Mouse (Mus musculus) kidney, adult 9 months (tissue): ENCODE results near the gene Xrra1.
"Not testable (repeated sequence)": the region's sequence is repeated elsewhere in the genome, so short reads cannot be mapped to it uniquely, and the experiment has no call there.

ENCODE experiments used
- DNase-seq: peaks from one replicate; pipeline ENCODE4 v3.0.0; 2022

Xrra1 gene

DNA sequence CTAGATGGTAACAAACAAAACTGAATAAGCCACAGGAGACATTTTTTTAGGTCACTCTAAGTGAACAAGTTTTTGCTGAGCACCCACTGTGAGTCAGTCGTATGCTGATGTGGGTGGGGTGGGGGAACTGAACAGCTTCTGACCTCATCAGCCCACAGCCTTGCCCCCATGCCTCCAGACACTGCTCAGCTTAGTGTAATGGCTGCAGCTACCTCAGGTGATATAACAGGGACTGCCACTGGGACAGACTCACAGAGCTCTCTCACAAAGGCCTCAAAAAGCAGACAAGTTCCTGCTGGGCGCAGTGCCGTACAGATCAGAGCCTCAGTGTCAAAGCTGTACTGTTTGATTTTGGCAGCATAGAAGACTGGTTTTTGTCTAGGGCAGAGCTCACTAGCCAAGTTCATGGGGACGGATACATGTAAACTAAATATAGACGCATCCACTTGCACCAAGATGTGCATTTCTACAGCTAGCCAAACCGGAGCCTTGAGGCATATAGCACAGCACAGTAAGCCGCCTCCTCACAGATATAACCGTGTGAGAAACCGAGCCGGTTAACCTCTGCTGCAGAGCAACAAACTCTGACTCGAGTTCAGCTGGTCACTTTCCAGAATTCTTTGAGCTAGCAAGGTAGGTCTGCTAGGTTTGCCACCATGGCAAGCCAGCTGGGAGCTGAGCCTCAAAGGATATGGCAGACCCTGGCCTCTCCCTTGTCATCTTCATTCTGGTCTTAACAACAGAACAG is 44.2 kb downstream of the Xrra1 start:
- no peak for DNase-seq

DNA sequence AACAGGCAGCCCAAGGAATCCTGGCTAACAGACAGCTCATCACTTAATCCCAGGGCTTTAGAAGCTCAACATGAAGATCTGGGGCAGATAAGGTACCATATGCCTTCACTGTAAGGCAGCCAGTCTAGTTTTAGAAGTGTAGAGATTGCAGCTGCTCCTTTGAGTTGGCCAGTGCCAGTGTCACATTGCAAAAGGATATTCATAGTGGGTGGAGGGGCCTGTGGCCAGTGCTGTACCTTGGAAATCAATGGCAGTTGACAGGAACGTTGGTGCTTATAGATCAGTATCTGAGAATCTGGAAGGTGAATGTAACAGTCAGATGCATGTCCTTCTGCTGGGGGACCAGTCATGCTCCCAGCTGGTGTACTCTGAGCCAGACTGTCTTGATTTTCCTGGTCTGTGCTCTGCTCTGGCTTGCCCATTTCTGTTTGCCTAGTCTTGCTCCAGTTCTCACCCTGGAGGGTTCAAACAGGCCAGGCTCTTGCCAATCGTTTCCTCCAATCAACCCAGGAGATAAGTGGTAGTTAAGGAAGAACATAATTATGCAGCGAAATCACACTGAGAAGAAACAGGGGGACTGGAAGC is 45.6 kb downstream of the Xrra1 start:
- DNase-seq, result no peak

DNA sequence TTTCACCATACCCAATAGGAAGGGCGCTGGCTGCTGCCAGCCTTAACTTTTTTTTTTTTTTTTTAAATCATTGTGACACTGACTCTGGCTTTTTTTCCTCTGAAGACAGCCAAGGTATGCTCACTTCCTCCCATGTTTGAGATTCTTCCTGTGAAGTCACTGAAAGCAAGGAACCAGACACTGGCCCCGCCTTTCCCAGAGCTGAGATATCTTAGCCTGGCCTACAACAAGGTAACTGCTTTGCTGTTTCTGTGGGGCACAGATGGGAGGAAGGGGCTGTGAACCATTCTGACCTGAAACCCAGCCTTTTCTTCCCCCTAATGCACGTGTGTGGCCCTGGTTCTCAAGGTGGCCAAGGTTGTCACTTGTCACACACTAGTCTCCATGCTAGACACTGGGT is 47.4 kb downstream of the Xrra1 start:
- DNase-seq, result no peak

DNA sequence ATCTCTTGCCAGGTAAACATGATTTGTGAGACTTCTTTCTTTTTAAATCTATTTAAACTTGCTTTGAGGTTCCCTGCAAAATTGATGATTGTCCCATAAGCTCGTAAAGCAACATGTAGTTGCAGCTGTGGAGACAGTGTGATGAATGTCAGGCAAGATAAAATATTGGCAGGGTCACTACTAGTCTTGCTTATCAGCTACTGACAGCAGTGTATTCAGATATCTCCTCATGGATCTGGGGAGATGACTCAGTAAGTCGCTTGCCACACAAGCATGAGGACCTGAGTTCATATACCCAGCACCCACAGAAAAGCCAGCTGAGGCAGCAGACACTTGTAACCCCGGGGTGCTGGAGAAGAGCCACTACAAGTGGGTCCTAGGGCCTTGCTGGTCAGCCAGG is 48.5 kb downstream of the Xrra1 start:
- DNase-seq, result no peak

DNA sequence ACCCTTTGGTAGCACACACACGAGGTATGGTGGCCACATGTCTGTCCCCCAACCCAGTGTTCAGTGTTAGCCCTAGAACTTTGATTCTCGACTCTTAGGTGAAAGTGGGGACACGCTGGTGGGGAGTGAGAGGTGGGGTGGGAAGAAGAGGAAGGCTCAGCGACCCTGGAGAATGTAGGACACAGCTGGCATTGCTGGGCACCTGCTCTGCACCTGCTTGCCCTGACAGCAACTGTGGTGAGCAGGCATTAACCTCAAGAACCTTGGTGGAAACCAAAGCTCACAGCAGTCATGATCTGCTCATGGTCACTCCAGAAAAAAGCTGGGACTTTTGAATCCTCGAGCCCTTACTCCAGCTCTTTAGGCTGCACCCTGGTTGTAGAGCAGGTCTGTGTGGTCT is 52.1 kb downstream of the Xrra1 start:
- DNase-seq, result no peak

DNA sequence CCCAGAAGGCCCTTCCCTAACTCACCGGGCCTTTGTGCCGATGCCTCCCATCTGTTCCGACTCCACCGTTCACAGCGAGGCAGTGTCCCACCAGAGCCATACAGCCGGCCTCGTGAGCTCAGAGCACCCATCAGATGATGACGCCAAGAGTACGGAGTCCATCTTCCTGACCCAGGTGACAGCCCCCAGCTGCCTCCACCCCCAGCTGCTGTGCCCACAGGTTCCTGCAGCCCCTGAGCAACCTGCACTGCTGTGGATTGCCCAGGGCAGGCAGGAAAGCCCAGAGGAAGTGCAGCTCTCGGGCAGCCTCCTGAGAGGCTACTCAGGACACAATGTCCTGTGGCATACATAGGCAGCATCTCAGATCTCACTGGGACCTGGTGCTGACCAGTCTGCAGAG is 55.4 kb downstream of the Xrra1 start:
- no peak for DNase-seq

DNA sequence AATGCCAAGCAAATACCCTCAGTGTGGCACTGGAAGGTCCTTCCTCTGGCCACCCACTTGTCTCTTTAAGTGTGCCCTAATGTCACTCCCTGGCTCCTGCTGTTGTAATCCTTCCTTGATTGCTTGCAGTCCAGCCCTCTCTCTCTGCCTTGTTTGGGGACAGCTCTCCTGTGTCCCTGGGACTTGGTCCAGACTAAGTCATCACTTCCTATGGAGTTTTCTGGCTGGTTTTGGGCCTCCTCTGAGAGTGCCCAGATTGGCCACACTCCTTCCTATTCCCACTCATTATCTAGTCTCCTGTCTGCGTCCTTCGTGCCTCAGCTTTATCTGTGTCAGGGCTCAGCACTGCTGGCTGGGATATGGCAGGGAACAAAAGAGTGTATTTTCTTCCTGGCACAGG is 56.6 kb downstream of the Xrra1 start:
- no peak for DNase-seq

DNA sequence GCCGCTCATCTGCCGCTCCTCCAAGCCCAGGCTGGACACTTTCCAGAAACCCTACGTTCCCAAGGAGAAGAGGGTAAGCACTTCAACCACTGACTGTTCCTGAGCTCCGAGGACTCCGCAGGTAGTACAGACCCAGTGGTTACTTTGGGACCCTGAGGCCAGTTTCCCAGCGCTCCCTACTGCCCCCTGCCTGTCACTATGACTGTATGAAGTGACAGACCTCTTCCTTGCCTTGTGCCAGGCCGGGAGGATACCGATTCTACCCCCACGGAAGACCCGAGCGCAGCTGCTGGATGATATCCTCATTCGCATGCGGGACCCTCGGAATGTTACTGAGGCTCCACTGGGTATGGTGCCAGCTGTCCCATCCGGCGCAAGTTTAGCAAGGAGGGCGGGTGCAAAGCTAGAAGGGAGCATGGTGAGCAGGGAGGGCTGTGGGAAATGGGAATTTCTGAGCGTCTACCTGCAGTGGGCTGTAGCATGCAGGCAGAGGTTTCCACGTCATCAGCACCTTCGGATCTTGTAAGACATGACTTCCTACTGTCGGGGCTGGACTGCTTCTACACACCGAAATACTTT is 57.9 kb downstream of the Xrra1 start:
- peak; percentile 30 for DNase-seq

DNA sequence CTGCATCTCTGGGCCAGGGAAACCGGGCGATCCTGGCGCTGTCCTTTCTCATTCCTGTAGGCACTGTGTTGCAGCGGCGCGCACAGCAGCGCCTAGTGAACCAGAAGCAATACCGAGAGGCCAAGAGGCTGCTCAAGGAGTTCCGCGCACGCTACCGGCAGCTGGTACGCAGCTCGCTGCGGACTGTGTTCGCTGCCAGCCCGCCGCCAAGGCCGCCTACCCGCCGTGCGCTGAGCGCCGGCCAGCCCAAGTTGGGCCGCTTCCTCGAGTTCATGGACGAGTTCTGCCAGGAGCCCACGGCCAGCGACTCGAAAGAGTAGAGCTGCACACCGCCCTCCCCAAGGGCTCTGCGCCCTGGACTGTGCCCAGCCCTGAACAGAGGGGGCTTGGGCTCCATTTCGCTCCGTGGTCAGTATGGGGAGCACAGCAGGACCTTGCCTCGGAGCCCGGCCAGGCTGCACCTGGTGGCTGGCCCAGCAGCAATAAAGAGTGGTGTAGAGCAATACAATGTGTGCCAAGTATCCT is 58.5 kb downstream of the Xrra1 start:
- peak; percentile 21 for DNase-seq

DNA sequence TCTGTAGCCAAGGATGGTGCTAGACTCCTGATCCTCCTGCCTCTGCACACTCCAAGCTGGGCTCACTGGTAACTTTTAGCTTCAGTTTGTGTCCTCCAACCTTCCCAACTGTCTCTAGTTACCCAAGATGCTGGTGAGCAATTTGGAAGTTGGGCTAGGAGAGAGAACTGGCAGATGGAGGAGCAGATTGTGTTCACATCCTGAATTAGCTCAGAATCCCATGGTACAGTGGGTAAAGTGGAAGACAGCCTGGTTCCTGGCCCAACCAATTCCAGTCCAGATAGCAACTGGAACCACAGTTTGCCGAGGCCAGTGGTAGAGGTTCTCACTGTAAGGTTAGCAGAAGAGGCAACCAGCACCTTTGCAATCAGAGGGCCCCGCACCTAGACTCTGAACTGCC is 60.2 kb downstream of the Xrra1 start:
- DNase-seq, result no peak

DNA sequence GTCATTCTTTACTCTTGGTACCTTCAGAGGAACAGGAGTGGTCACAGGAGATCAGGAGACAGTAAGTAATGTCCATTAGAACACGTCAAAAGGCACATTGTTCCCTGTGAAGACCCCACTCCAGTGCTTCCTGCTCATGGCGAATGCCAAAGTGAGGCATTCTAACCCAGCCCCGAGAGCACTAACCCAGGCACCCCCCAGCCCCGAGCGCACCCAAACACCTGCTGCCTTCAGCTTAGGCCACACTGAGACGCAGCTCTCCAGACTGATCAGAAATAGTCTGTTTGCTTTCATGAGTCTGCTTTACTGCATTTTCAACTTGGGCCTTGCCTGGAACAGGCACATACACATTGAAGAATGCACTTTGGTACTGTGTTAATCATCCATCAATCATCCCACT is 61.1 kb downstream of the Xrra1 start:
- no peak for DNase-seq

DNA sequence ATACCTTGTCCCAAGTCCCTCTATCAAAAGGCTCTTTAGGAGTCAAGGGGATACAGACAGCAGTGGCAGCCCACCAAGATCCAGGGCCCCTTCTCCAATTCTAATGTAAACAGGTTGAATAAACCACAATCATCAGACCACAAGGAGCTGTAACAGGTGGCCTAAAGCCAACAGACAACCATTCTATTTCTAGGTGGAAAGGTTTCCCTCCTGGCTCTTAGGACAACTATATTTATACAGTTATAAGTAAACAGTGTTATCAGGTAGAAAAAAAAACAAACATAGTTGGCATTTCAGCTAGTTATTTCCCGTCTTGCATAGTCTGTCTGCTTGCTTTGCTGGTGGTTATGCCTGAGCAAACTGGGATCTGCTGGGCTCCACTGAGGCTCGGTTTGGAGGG is 61.5 kb downstream of the Xrra1 start:
- no peak for DNase-seq

DNA sequence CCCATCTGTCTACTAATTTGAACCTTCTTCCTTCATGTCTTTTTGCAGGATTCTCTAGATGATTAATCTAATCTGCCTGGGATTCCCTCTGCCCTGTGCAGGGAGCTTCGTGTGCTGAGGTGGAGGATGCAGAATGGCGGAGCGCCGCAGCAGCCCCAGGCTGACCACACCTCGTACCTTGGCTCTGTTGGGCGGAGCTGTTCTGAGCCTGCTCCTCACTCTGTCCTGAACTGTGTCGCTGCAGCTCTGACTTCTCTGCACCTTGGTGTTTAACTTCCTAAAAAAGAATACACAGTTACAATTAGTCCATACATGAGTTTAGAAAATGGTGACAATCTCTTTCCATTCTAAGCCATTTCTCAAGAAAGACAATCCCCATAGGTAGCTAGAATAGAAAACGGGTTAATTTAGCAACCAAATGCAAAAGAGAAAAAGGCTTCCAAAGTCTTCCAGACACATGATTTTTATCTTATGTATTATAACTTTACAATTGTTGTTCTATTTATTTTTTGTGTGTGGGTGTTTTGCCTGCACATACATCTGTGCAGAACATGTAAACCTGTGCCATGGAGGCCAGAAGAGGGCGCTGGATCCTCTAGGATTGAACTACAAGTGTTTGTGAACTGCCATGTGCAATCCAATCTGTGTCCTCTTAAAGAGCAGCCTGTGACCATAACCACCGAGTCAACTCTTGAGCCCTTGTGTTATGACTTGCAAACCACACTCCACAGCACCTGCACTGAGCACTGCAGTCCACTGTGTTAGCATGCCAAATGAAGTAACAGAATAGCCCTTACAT is 68.2 kb downstream of the Xrra1 start:
- DNase-seq, result peak; percentile 84

DNA sequence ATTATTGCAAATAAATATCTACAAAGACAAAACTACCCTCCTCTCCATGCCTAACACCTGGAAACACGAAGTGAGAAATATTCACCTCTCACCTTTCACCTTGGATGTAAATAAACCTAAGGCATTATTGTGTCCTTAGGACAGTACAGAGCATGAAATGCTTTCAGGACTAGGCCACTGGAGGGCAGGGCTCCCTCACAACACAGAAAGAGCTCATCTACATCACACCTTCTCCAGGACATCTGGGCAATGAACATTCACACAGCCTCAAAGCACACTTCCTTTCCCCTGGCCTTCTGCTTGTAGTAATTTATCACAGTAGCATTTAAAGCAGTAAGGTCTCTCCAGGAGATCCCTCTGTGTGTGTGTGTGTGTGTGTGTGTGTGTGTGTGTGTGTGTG is 76.8 kb downstream of the Xrra1 start:
- DNase-seq, result peak; percentile 30

DNA sequence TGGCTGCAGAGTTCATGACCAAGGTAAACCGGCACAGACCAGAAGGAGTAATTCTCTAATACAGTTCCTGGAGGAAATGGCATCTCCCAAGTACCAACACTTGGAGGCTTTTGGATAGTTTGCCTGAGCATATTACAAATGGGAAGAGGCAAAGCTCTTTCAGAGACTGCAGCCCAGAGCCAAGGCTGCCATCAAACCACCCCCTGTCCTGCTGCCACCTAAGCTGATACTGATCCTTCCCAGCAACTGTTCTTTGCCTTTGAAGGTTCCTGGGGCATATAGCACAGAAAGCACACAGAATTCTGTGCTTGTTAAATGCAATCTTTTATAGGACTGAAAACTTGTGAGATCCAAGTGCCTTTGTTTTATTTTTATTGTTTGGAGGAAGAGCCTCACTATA is 81.8 kb downstream of the Xrra1 start:
- DNase-seq, result no peak

DNA sequence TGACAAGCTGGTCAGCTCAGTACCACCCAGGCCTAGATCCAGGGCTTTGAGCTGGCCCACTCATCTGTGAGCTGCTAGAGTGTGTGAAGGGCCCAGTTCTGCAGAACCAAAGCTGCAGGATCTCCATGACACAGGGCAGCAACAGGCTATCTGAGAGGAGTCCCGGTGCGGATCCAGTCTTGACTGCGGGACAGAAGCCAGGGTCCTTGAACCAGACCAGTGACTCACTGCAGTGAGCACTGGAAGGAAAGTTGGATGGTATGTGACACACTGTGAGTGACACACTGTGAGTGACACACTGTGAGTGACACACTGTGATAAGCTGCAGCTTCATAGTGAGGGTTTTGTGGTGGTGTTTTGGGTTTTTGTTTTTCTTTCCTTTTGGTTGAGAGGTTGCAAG is 85.6 kb downstream of the Xrra1 start:
- no peak for DNase-seq

DNA sequence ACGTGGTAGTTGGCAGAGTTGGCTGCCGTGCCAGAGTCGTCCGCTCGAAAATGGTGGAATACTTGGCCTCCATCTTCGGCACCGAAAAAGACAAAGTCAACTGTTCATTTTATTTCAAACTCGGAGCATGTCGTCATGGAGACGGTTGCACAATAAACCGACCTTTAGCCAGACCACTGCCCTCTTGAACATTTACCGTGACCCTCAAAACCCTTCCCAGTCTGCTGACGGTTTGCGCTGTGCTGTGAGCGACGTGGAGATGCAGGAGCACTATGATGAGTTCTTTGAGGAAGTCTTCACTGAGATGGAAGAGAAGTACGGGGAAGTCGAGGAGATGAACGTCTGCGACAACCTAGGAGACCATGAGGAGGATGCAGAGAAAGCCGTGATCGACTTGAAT is 86.1 kb downstream of the Xrra1 start:
- not testable (repeated sequence) for DNase-seq

DNA sequence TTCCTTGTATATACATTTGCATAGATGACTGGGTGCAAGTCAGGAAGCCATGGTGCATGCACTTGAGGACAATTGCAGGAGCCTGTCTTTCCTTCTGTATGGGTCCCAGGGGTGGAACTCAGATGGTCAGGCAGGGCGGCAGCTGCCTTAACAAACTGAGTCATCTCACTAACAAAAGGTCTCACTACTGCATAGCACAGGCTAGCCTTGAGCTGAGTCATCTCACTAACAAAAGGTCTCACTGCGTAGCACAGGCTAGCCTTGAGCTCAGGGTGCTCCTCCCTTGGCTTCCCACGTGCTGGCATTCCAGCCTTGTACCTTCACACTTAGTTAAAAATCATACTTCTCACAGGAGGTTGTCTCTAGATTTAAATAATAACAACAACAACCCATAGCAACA is 87.0 kb downstream of the Xrra1 start:
- DNase-seq, result no peak

DNA sequence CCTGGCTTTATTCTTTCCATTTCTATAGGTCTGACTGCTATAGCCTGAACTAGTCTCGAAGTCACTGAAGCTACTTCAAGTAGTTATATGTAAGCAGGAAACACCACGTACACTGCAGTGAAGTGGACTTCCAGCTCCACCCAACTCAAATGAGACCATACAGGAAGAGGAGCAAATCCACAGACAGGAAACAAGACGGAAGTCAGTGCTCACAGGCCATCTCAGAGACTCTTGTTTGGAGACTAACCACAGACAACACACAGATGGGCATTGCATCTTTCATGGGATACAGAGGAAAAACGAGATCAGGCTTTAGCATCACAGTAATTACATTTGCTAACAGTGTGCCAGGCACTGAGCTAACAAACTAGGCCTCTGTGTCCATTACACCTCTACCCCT is 87.4 kb downstream of the Xrra1 start:
- DNase-seq, result no peak

DNA sequence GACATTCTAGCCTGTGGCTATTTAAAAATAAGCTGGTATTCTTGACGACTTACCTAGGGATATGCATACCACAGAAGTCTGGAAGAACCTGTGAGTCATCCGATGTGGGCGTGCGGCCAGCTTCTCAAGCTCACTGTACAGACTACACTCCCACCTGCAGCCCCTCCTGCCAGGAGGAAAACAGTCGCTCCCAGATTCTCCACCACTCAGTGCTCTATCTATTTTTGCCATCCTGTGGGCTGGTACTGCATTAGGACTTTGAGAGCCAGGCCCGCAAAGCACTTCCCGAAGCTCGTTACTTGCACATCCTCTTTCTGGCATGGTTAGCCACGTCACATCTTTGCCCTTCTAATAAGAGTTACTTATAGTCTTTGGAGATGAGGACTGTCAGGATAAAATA is 88.4 kb downstream of the Xrra1 start:
- DNase-seq, result no peak

DNA sequence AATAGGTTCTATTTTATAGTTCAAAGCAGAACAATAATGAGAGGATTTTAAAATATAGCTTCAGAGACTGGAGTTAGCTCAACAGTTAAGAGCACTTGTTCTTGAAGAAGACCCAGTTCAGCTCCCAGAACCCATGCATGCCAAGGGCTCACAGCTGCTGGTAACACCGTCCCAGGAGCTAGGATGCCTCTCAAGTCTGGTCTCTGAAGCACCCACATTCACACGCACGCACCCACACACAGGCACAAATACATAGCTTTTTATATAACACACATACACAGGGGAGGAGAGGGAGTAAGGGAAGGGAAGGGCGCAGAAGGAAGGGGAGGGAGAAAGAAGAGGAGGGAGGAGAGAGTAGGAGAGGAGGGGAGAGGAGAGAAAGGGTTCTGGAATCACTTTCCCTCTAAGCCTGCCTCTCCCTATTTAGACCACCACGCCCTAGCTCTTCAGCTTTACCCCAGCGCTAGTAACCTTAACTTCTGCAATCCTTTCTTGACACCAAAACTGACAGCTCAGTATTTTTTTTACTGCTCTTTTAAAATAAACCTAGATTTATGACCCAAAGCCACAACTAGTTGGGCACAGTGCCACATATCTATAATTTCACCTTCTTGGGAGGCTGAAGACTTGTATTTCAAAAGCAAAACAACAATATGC is 94.7 kb downstream of the Xrra1 start:
- no peak for DNase-seq

DNA sequence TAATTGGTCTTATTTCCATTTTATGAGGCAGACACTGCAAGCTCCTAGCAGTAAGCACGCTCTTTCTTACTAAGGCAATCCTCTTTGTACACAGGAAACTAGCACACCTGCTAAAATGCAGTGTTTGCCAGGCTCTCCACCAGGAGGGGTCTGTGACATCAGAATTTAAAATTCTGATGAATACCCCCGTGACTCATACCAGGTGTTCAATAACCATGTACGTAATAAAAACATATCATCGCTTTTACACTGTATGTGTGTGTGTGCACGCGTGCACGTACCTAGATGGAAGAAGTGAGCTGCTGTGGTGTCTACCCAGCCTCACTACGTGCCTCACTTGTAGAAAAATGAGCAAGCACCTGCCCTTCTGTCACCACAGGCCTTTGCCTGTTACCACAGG is 95.3 kb downstream of the Xrra1 start:
- no peak for DNase-seq

DNA sequence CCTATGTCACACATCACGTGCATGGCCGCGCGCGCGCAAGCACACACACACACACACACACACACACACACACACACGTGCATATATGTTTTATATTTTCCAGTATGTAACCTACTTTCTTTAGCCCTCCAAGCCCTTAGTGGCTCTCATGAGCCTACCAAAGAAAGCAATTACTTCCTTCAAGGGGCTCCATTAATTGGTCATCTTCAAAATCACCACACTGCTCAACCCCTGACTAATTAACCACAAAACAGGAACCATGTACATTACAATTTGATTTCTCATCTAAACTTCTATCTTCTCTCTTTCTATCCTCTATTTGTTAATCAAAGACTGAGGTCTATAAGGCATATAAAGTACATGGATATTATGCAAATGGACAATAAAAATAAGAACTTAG is 97.2 kb downstream of the Xrra1 start:
- no peak for DNase-seq
